Mouse (Mus musculus) heart, adult 18-20 months (tissue): ENCODE results near the gene Mad2l2. TPM values are rescaled to one million over a fixed set of nuclear protein-coding genes. Genes with fewer than 3 reads are reported as not detected.
"Not testable (repeated sequence)": the region's sequence is repeated elsewhere in the genome, so short reads cannot be mapped to it uniquely, and the experiment has no call there.

Experiments used
- DNase-seq, 2 experiments: peaks; one replicate each; pipeline ENCODE4 v3.0.0; 2021 to 2022; ENCODE audit warnings: mixed read lengths in 1 of 2
- microRNA-seq, 2 experiments: library from miRNA; unstranded; fragments of <30 nt; microRNA quantifications; one replicate each; pipeline ENCODE4 v1.2.0; 2022
- total RNA-seq, 2 experiments: library from RNA; stranded (reverse); gene quantifications; 2 replicates each; pipeline ENCODE4 v1.2.3; 2021

The Mad2l2 gene
- total RNA-seq, 2 experiments from 2014 or later: 12.2 to 14.5 TPM

DNA sequence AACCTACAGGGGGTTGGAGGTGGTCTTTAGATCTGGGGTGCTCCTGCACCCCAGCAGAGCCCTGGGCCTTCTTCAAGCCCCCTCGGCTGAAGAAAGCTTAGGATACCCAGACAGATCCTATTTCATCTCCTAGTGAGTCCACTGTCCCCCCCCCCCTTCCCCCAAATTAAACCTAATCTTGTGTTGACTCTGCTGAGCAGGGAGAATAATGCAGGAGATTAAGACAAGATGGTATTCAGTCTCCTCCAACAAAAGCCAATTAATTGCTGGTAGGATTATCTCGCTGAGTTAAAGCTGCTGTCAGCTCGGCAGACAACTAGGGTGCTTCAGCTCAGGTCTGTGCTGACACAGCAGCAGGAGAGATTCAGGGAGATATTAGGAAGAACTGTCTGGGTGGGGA, 41.1 kb downstream of the Mad2l2 start:
- DNase-seq: no peak

DNA sequence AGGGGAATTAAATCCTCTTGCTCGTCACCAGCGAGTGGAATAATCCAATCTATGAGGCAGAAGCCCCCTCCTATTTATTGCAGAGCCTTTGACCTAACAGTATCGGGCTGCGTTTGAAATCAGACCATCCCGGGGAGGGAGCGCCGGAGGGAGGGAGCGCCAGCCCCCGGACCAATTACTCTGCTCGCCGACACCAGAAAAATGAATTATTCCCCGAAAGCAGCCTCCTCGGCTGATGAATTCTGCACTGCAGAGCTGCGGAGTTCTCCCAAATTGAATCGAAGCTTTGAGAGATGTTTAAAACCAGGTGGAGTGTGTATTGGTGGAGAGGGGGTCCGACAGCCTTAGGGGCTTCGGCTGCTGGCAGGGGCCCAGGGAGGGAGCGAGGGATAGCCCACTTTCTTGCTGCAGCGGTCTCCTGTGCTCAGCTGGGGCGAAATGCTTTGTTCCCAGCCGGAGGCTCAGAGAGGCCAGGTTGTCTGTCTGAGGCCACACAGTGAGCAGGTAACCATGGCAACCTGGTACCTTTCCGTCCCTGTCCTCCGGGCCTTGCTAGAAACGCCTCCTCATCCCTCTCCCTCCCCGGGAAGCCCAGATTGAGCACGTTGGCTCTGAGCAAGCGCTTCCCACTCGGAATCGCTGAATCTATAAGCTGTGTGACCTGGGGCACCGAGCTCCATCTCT, 43.8 kb downstream of the Mad2l2 start:
- no peak for DNase-seq

DNA sequence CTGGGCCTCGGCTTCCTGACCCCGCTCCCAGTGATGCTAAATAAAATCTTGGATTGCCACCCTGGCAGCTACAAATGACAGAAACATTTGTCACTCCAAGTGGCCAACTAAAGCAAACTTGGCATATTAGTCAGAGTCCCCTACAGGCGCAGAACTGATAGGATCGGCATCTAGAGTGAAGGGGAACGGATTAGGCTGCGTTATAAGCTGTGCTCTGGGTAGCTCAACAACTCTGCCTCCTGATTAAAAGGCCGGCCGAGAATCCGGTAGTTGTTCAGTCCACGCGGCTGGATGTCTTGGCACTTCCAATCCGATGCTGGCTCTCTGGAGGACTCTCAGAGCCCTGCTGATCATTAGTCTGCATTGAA, 44.3 kb downstream of the Mad2l2 start:
- DNase-seq: no peak

DNA sequence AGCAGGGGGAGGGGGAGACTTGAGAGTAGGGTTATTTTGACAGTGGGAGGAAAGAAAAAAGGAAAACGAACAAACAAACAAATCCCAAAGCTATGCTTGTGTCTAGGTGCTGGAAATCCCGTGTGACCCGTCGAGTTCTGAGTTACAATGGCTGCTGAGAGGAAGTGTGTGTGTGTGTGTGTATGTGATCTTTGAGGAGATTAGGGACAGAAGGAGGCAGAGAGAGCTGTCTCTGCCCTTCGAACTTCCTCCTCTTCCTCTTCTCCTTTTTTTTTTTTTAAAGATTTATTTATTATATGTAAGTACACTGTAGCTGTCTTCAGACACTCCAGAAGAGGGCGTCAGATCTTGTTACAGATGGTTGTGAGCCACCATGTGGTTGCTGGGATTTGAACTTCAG, 46.4 kb downstream of the Mad2l2 start:
- not testable (repeated sequence) for DNase-seq

DNA sequence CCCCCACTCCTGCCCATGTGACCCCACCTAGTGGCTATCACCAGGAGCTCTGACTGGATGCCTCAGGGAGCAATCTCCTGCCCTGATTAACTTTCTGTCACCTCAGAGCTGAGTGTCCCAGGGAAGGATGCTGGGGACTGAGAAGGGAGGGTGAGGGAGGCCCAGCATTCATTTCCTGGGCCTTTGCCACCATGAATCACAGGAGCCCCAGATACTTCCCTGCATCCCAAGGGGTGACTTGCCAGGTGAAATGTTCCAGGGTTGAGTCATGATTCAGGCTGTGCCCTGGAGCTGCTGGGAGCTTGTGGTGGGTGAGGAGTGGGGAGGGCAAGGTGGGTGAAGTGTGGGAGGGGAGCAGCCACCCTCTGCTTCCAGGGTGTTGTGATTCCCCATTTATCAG, 47.5 kb downstream of the Mad2l2 start:
- no peak for DNase-seq

DNA sequence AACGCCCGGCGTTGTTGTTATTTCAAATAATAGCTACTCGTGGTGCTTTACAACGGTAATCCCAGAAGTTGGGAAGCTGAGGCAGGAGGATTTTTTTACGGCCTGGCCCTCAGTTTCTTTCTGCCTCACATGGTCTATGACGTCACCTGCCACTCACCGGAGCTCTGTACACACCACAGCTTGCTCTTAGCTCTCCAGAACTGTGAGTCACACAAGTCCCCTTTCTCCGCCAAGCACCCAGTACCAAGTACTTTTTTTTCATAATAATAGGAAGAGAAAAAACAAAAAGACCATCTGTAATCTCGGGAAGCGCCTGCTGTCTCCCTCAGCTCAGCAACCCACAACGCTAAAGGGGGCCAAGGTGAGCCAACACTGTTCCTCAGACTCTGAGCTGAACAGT, 51.3 kb downstream of the Mad2l2 start:
- no peak for DNase-seq

DNA sequence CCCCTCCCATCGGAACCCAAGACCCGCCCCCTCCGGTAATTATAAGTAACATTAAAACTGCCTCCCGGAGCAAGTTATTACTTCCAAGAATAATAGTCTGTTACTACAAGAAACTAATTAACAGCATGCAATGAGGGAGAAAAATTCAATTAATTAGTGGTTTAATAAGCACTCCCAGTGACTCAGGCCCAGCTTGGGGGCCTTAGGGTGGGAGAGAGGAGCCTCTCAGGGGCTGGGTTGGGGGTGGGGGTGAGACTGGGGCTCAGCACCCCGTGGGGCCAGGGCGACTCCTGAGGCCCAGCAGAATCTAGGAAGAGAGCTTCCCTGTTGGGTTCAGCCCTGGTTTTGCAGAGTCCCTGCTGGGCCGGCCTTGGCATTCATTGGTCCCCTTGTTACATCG, 52.2 kb downstream of the Mad2l2 start:
- no peak for DNase-seq

DNA sequence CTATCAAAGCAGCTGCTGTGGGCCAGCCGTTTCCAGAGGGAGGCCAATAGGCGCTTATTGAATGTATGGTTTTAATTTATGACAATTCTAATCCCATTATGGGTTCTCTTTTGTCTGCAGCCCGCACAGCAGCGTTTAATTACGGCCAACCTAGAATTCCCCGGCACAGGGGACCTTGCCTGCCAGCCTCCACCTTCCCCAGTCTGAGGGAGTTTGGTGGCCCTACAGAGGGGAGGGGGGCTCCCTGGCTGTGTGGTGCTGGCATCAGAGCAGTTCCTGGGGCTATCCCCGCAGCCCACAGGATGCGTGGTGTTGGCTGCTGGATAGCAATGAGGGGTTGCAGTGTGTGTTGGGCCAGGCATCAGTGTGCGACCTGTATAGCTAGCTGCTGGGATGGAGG, 54.4 kb downstream of the Mad2l2 start:
- no peak for DNase-seq

DNA sequence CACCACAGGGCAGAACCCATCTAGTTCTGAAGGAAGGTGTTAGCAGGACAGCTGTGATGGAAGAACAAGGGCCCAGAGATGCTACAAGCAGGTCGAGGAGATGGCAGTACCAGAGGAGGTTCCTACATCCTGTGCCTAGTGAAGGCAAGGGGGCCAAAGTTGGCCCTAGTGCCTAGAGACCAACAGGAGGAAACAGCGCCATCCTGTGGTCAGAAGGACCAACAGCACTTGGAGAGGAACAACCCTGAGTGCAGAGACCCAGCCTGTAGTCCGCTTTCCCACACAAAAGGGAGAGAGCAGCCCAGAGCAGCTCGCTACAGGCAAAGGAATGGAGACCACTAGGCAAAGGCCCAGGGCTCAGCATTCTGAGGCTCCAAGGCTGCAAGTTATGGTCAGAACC, 55.6 kb downstream of the Mad2l2 start:
- no peak for DNase-seq

DNA sequence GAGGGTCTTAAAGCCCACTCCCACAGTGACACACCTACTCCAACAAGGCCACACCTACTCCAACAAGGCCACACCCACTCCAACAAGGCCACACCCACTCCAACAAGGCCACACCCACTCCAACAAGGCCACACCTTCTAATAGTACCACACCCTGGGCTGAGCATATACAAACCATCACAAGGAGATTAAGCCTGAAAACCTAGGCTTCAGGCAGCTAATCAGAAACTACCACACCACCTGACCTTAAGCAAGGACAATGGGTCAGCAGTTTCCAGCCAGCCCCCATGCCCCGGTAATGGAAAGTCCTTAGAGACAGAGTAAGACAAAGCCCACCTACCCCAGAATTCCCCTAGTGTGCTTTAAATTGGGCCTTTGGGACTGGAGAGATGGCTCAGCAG, 58.6 kb downstream of the Mad2l2 start:
- DNase-seq: not testable (repeated sequence)

DNA sequence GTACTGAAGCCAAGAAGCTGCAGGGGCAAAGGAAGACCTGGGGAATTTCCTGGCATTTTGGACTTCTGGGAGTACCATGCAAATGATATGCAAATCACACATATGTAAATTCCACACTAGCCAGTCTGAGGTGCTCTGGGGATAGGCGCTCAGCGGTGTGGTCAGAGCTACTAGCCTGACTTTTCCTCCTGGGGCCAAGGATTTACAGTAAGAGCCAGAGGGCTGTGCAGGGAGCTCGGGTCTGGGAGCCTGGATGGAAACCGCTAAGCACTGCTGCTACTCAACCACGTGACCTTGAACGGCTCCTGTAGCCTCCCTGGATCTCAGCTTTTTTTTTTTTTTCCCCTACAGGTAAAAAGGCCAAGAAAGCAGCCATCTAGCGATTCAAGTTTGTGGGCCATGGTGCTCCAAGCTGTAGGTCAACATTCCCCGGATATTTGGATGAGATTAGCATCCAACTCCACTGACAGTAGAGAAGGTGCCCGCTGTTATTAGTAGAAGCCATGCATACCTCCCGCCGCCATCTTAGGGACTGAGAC, 62.6 kb downstream of the Mad2l2 start:
- no peak for DNase-seq

DNA sequence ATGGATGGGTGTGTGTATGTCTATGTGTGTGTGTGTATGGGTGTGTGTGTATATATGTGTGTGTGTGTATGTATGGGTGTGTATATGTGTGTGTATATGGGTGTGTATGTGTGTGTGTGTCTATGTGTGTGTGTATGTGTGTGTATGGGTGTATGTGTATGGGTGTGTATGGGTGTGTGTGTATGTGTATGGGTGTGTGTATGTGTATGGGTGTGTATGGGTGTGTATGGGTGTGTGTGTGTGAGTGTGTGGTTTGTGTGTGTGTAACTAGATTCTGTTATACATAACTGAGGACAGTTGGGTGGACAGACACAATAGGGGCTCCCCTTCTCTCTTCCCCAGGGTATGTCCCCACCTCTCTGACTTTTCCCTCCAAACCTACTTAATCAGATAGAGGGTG, 64.2 kb downstream of the Mad2l2 start:
- no peak for DNase-seq

Small RNA genes within 50 kb of the gene (microRNA-seq; reads per million reads assigned to microRNA genes)
- 0 to 0.81 reads per million in 2 experiments for gene Mir7022

Other genes with a start within 250 kb of the Mad2l2 start
- 100 to 1,000 TPM; 623 to 655 TPM for gene Mfn2, start 225.7 kb upstream of the Mad2l2 start, total RNA-seq
- gene Plod1, start 193.6 kb upstream of the Mad2l2 start, total RNA-seq: 10 to 100 TPM; 61.0 to 65.3 TPM
- gene 2510039O18Rik, start 189.5 kb upstream of the Mad2l2 start, total RNA-seq: 10 to 100 TPM; 38.1 to 43.1 TPM
- 100 to 1,000 TPM; 170 to 310 TPM for gene Nppb, start 144.6 kb upstream of the Mad2l2 start, total RNA-seq
- gene Nppa, start 129.7 kb upstream of the Mad2l2 start, total RNA-seq: 1,000 to 10,000 TPM; 1,365 to 1,908 TPM
- 1 to 10 TPM; 7.8 to 8.0 TPM for gene Clcn6, start 91.6 kb upstream of the Mad2l2 start, total RNA-seq
- gene Mthfr, start 91.3 kb upstream of the Mad2l2 start, total RNA-seq: 10 to 100 TPM in 1 of 2 experiments, 1 to 10 TPM in 1; 7.9 to 10.7 TPM
- gene Agtrap, start 42.4 kb upstream of the Mad2l2 start, total RNA-seq: 10 to 100 TPM; 47.8 to 50.4 TPM
- gene Draxin, start 314 bp downstream of the Mad2l2 start, total RNA-seq: under 1 TPM; 0.07 to 0.08 TPM
- 10 to 100 TPM; 41.0 to 42.1 TPM for gene Fbxo6, start 21.8 kb downstream of the Mad2l2 start, total RNA-seq
- 10 to 100 TPM; 22.8 to 23.0 TPM for gene Fbxo44, start 30.1 kb downstream of the Mad2l2 start, total RNA-seq
- under 1 TPM; 0.28 to 0.35 TPM for gene Fbxo2, start 30.2 kb downstream of the Mad2l2 start, total RNA-seq
- not detected for gene Disp3, start 157.6 kb downstream of the Mad2l2 start, total RNA-seq